28 mouse cellular contexts compared by ENCODE assay signal in the genomic region with DNA sequence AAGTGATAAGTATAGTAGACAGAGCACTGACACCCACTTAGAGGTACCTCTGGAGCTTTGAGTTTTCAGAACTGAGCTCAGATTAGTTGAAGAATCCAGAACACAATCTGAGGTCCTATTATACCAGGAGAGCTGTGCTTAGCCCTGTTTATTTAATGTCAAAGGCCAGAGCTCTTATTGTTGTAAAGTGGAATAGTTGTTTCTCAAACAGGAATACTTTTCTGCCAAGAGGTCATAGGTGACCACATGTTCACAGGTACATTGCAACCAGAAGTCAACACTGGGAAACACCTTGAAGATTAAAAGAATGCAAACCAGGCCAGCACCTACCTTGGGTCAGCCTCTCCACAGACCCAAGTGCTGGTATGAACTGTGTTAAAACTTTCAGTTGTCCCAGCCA.
"Had no signal": no experiment of that assay in that cellular context is flagged by ENCODE, and none has a peak within 500 bp of the region (broad histone marks: within the 10 kb centered on the region; RNA-seq: fewer than 3 reads in every experiment).

No protein-coding gene starts in this region.

- H3K9ac ChIP-seq: embryonic facial prominence, embryonic 12.5 days; embryonic facial prominence, embryonic 13.5 days; embryonic facial prominence, embryonic 15.5 days; forebrain, embryonic 12.5 days; forebrain, embryonic 13.5 days; forebrain, embryonic 15.5 days; forebrain, postnatal 0 days had no signal

- H3K36me3 ChIP-seq: embryonic facial prominence, embryonic 10.5 days; embryonic facial prominence, embryonic 12.5 days; embryonic facial prominence, embryonic 13.5 days; embryonic facial prominence, embryonic 15.5 days; forebrain, embryonic 10.5 days; forebrain, embryonic 12.5 days; forebrain, embryonic 15.5 days had no signal

- H3K27me3 ChIP-seq: embryonic facial prominence, embryonic 12.5 days; embryonic facial prominence, embryonic 13.5 days; embryonic facial prominence, embryonic 15.5 days; forebrain, embryonic 12.5 days; forebrain, embryonic 13.5 days; forebrain, embryonic 15.5 days had no signal

- H3K4me1 ChIP-seq: embryonic facial prominence, embryonic 12.5 days; forebrain, embryonic 10.5 days; forebrain, embryonic 12.5 days; forebrain, embryonic 13.5 days; forebrain, embryonic 15.5 days had no signal

- H3K4me3 ChIP-seq: embryonic facial prominence, embryonic 10.5 days; embryonic facial prominence, embryonic 12.5 days; embryonic facial prominence, embryonic 13.5 days; embryonic facial prominence, embryonic 15.5 days; erythroblast, embryonic 14.5 days; forebrain, embryonic 10.5 days; forebrain, embryonic 12.5 days; forebrain, embryonic 13.5 days; forebrain, embryonic 15.5 days; gastrocnemius, adult 2 months had no signal

- DNase-seq: cerebellum, adult 2 months; cerebellum, adult 8-10 months; cerebellum, adult 9-10 months; cerebellum, adult 9-11 months; cerebellum, postnatal 10 days; cerebellum, postnatal 14 days; cerebellum, postnatal 25 days; cerebellum, postnatal 36 days; embryo, embryonic 11 days; forebrain, postnatal 0 days; gastrocnemius, adult 2 months; gastrocnemius, postnatal 10 days; gastrocnemius, postnatal 14 days; gastrocnemius, postnatal 25 days; gastrocnemius, postnatal 36 days; heart, adult 11 months; heart, adult 18-20 months had no signal

- H3K4me2 ChIP-seq: embryonic facial prominence, embryonic 12.5 days; embryonic facial prominence, embryonic 13.5 days; embryonic facial prominence, embryonic 15.5 days; forebrain, embryonic 12.5 days; forebrain, embryonic 13.5 days; forebrain, embryonic 15.5 days had no signal

- ATAC-seq: forebrain, embryonic 13.5 days; forebrain, embryonic 14.5 days; forebrain, embryonic 15.5 days; forebrain, embryonic 16.5 days; forebrain, postnatal 0 days had no signal

- H3K9me3 ChIP-seq: embryonic facial prominence, embryonic 10.5 days; embryonic facial prominence, embryonic 13.5 days; embryonic facial prominence, embryonic 15.5 days; forebrain, embryonic 10.5 days; forebrain, embryonic 12.5 days; forebrain, embryonic 15.5 days had no signal

- H3K27ac ChIP-seq: embryonic facial prominence, embryonic 10.5 days; embryonic facial prominence, embryonic 12.5 days; embryonic facial prominence, embryonic 13.5 days; embryonic facial prominence, embryonic 15.5 days; forebrain, embryonic 10.5 days; forebrain, embryonic 12.5 days; forebrain, embryonic 13.5 days; forebrain, embryonic 15.5 days; gastrocnemius, adult 2 months had no signal
